Mouse (Mus musculus) midbrain, embryonic 12.5 days (tissue): ENCODE data around the gene Ctdspl. TPM values are rescaled to one million over a fixed set of nuclear protein-coding genes. Genes with fewer than 3 reads are reported as not detected.

Source experiments
- ATAC-seq: fragments of 200-750 bp; cut with Nextera tagmentation; 2 replicates; pipeline ENCODE4 v1.8.0; 2017; ENCODE audit warnings: low read depth, moderate TSS enrichment, moderate library complexity; ENCODE audit not compliant: low FRiP score
- H3K27ac ChIP-seq: fragments of 300-500 bp; sonication (generic); replicated peaks from 2 replicates; pipeline ENCODE4 v1.5.1; 2016; ENCODE audit warnings: mild to moderate bottlenecking
- H3K27me3 ChIP-seq: fragments of 300-500 bp; sonication (generic); 2 replicates; pipeline ENCODE4 v1.6.1; 2016; ENCODE audit warnings: mild to moderate bottlenecking
- H3K36me3 ChIP-seq: fragments of 300-500 bp; sonication (generic); 2 replicates; pipeline ENCODE4 v1.6.1; 2016
- H3K4me1 ChIP-seq: fragments of 300-500 bp; sonication (generic); 2 replicates; pipeline ENCODE4 v1.6.1; 2016
- H3K4me2 ChIP-seq: fragments of 300-500 bp; sonication (generic); replicated peaks from 2 replicates; pipeline ENCODE4 v1.6.1; 2016; ENCODE audit warnings: mild to moderate bottlenecking, moderate library complexity
- H3K4me3 ChIP-seq: fragments of 300-500 bp; sonication (generic); 2 replicates; pipeline ENCODE4 v1.5.1; 2016; ENCODE audit warnings: mild to moderate bottlenecking
- H3K9ac ChIP-seq: fragments of 300-500 bp; sonication (generic); replicated peaks from 2 replicates; pipeline ENCODE4 v1.6.1; 2016; ENCODE audit warnings: mild to moderate bottlenecking, moderate library complexity
- H3K9me3 ChIP-seq: fragments of 300-500 bp; sonication (generic); 2 replicates; pipeline ENCODE4 v1.6.1; 2016; ENCODE audit warnings: mild to moderate bottlenecking
- WGBS: fragments of 180-500 bp; shearing (Covaris S2); methylation state at CpG from one replicate; pipeline ENCODE4 v1.1.7; 2016; 5-methylcytosine and 5-hydroxymethylcytosine counted together
- polyA plus RNA-seq: library from polyadenylated mRNA; unstranded; fragments of >200 nt; fragmentation: Nextera tagmentation; extraction: Ambion mirVana; gene quantifications from 2 replicates; pipeline ENCODE4 v1.2.1, GENCODE M21; 2016

Gene Ctdspl
- polyA plus RNA-seq, 1 experiment from 2014 or later: 6.3 TPM

- Histone ChIP-seq H3K9me3 (no peaks in the 10 kb centered on the region), H3K4me3 (no peak overlapping the region), H3K27ac (no peak overlapping the region), H3K4me2 (no peak overlapping the region), H3K9ac (no peak overlapping the region), H3K36me3 (no peaks in the 10 kb centered on the region), H3K4me1 (no peaks in the 10 kb centered on the region), H3K27me3 (no peaks in the 10 kb centered on the region)
- 82% methylated on average over 16 of the region's 16 CpGs for WGBS
- no peak for ATAC-seq
These were observed 25.9 kb downstream of the Ctdspl start for GRCm38 (mm10) chr9:118952180-118952579.

- no peak overlapping the region for H3K27ac ChIP-seq
- H3K27me3 ChIP-seq: no peaks in the 10 kb centered on the region
- H3K4me2 ChIP-seq: no peak overlapping the region
- H3K9me3 ChIP-seq: no peaks in the 10 kb centered on the region
- H3K4me3 ChIP-seq: no peak overlapping the region
- WGBS: 91% methylated on average over 16 of the region's 16 CpGs
- no peak overlapping the region for H3K9ac ChIP-seq
- no peak for ATAC-seq
- H3K4me1 ChIP-seq: no peaks in the 10 kb centered on the region
- H3K36me3 ChIP-seq: no peaks in the 10 kb centered on the region
These were observed 27.4 kb downstream of the Ctdspl start for GRCm38 (mm10) chr9:118953465-118954194.

DNA sequence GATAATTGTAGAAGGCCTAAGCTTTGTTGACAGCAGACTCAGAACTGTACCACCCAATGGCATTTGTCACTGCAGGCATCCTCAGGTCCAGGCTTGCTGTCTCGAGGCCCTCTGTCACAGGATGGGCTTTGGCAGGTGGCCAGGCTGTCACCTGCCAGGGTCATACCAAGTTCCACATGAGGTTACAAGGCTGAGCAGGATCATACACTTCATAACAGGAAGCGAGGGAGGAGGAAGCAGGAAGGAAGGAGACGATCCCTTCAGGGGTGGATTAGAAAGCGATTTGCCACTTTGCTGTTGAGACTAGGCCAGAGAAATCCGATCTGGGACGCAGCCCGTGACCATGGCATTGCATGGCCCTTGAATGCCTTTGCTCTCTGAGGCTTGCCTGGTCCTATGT is 32.5 kb downstream of the Ctdspl start:
- Histone ChIP-seq H3K4me1 (no peaks in the 10 kb centered on the region), H3K36me3 (no peaks in the 10 kb centered on the region), H3K4me2 (no peak overlapping the region), H3K27me3 (no peaks in the 10 kb centered on the region), H3K9ac (no peak overlapping the region), H3K9me3 (no peaks in the 10 kb centered on the region), H3K27ac (no peak overlapping the region), H3K4me3 (no peak overlapping the region)
- 88% methylated on average over 7 of the region's 7 CpGs for WGBS
- no peak for ATAC-seq

DNA sequence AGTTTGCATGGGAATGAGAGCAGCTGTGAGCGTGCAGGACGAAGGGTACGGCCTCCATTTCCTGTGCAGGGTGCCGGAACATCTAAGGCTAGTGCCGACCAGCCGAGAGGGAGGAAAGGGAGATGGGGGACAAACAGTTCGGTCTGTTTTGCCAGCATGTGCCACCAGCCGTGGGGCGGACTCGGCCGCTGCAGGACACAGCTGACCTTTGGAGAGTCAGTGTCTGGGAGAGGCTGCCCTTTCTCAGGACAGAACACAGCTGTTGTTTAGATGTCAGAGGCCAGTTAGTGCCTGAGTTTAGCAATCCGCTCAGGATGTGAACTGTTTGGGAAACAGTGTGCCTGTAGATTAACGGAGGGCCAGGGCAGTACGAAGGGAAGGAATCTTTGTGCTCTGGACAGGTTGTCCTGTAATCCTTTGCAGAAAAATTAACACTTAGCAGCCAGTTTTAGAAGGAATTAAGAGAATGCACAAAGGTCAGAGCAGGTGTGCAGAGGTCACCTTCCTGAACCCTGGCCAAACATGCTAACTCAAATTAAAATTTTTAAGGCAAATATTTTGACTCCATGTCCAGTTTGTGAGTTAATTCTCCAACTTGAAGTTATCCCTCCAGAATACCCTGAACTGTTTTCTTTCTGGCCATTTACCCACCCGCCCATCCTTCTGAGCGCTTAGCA is 34.3 kb downstream of the Ctdspl start:
- Histone ChIP-seq H3K9ac (no peak overlapping the region), H3K4me1 (no peaks in the 10 kb centered on the region), H3K9me3 (no peaks in the 10 kb centered on the region), H3K36me3 (no peaks in the 10 kb centered on the region), H3K27ac (no peak overlapping the region), H3K4me3 (no peak overlapping the region), H3K27me3 (no peaks in the 10 kb centered on the region), H3K4me2 (no peak overlapping the region)
- no peak for ATAC-seq
- 68% methylated on average over 16 of the region's 16 CpGs for WGBS

GRCm38 (mm10) chr9:118963149-118963548 is 36.9 kb downstream of the Ctdspl start:
- Histone ChIP-seq H3K36me3 (0 out of 2 replicates have a peak, but pooled peaks cover 4% of the 10 kb centered on the region), H3K9me3 (peaks cover 5% of the 10 kb centered on the region; the same call in 1 of the 2 replicates), H3K27ac (no peak overlapping the region), H3K4me1 (no peaks in the 10 kb centered on the region), H3K9ac (no peak overlapping the region), H3K4me3 (no peak overlapping the region), H3K4me2 (no peak overlapping the region), H3K27me3 (no peaks in the 10 kb centered on the region)
- ATAC-seq: no peak
- WGBS: 81% methylated on average over 9 of the region's 9 CpGs

DNA sequence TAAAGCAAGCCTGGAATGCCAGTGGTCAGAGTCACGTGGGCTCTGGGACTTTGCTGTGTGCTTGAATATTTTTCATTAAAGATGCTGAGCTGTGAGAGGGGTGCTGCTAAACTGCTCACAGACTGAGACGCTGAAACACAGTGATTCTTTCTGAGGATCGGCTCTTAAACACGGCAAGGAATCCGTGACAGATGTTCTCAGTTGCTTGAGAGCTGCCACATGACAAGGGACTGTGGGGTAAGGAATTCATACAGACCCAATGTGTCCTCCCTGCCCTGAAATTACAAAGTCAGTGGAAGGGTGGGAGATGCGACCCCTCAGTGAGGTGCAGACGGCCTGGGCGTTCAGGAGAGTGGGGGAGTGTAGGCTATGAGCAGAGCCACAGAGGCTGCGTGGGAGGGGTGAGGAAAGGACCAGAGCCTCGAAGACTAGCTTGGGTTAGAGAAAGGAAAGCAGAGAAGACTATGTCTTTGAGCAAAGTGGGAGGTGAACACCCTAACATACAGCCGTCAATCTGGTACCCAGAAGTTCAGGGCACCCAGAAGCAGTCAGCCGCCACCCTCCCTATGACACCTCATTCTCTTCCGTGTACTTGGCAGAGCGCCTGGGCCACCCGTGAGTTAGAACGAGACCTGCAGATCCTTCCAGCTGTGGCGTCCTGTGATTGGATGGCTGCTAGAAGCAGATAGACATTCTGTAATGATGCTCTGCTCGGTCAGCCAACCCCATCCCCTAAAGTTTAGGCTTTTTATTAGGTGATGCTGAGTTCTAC is 38.2 kb downstream of the Ctdspl start:
- Histone ChIP-seq H3K27me3 (no peaks in the 10 kb centered on the region), H3K4me1 (no peaks in the 10 kb centered on the region), H3K4me2 (no peak overlapping the region), H3K9ac (no peak overlapping the region), H3K9me3 (peaks cover 5% of the 10 kb centered on the region; the same call in 1 of the 2 replicates), H3K4me3 (no peak overlapping the region), H3K27ac (no peak overlapping the region), H3K36me3 (0 out of 2 replicates have a peak, but pooled peaks cover 4% of the 10 kb centered on the region)
- no peak for ATAC-seq
- WGBS: 79% methylated on average over 18 of the region's 18 CpGs

DNA sequence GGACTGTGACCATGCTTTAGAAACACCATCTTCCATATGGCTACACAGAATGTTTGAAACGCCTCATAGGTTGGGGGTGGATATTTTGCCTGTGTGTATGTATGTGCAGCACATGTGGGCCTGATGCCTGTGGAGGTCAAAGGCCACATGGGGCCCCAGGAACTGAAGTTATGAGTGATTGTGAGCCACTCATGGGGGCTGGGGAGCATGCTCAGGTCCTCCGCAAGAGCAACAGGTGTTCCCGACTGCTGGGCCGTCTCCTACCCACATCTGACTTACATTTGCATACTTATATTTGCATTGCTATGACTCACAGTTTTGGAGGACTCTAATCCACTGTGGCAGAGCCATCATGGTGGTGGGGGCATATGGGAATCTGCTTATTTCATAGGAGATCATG is 43.6 kb downstream of the Ctdspl start:
- WGBS: 91% methylated on average over 4 of the region's 4 CpGs
- H3K36me3 ChIP-seq: 0 out of 2 replicates have a peak, but pooled peaks cover 4% of the 10 kb centered on the region
- H3K4me1 ChIP-seq: peaks cover 12% of the 10 kb centered on the region
- no peaks in the 10 kb centered on the region for H3K27me3 ChIP-seq
- H3K4me3 ChIP-seq: no peak overlapping the region
- H3K4me2 ChIP-seq: no peak overlapping the region
- ATAC-seq: no peak
- H3K9me3 ChIP-seq: peaks cover 5% of the 10 kb centered on the region; the same call in 1 of the 2 replicates
- H3K27ac ChIP-seq: no peak overlapping the region
- H3K9ac ChIP-seq: no peak overlapping the region

- Histone ChIP-seq H3K27me3 (no peaks in the 10 kb centered on the region), H3K4me1 (peaks cover 27% of the 10 kb centered on the region), H3K36me3 (no peaks in the 10 kb centered on the region), H3K4me2 (no peak overlapping the region), H3K9ac (no peak overlapping the region), H3K27ac (no peak overlapping the region), H3K9me3 (no peaks in the 10 kb centered on the region), H3K4me3 (no peak overlapping the region)
- no peak for ATAC-seq
- 80% methylated on average over 7 of the region's 7 CpGs for WGBS
These were observed 46.8 kb downstream of the Ctdspl start for GRCm38 (mm10) chr9:118973028-118973427.

- no peak overlapping the region for H3K27ac ChIP-seq
- no peak overlapping the region for H3K4me3 ChIP-seq
- H3K27me3 ChIP-seq: no peaks in the 10 kb centered on the region
- no peak overlapping the region for H3K9ac ChIP-seq
- no peaks in the 10 kb centered on the region for H3K36me3 ChIP-seq
- 90% methylated on average over 5 of the region's 5 CpGs for WGBS
- peaks cover 29% of the 10 kb centered on the region for H3K4me1 ChIP-seq
- ATAC-seq: no peak
- H3K9me3 ChIP-seq: no peaks in the 10 kb centered on the region
- no peak overlapping the region for H3K4me2 ChIP-seq
These were observed 47.3 kb downstream of the Ctdspl start for GRCm38 (mm10) chr9:118973566-118973965.

DNA sequence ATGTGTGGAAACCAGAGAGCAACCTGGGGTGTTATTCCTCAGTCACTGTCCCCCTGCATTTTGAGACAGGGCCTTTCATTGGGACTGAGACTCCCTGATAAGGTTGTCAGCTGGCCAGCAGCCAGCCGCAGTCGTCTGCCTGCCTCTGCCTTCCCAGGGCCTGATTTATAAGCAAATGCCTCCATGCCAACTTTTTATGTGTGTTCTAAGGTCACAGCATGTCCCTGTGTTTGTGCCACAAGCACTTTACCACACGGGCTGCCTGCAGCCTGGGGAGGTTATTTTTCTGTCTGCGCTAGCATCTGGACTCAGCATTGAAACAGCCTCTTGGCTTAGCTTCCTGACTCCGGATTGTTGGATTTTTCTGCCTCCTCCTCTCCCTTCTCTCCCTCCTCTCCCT is 47.9 kb downstream of the Ctdspl start:
- Histone ChIP-seq H3K27ac (no peak overlapping the region), H3K9ac (no peak overlapping the region), H3K4me2 (no peak overlapping the region), H3K4me1 (peaks cover 29% of the 10 kb centered on the region), H3K4me3 (no peak overlapping the region), H3K36me3 (no peaks in the 10 kb centered on the region), H3K27me3 (no peaks in the 10 kb centered on the region), H3K9me3 (no peaks in the 10 kb centered on the region)
- ATAC-seq: no peak
- 50% methylated on average over 5 of the region's 5 CpGs for WGBS

DNA sequence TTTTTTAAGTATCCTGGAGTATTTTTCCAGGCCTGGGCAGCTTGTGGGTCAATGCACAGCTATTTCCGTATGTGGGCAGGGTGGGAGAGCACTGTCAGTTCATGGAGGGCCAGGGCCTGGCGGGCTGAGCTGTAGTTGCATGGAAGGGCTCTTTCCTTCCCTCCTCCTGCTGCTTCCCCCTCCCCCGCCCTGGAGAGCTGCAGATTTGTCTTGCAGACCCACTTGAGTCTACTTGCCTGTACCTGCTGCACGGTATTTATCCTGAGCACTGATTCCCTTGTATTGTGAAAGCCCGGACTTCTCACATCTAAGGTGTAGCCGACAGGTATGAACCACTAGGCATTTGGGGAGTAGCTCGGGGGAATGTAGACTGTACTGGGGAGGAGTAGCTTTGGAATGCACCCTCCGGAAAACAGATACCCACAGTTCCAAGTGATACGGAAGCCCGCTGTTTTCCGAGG is 49.0 kb downstream of the Ctdspl start:
- no peak overlapping the region for H3K4me2 ChIP-seq
- H3K4me1 ChIP-seq: peaks cover 34% of the 10 kb centered on the region
- no peak overlapping the region for H3K9ac ChIP-seq
- ATAC-seq: no peak
- no peaks in the 10 kb centered on the region for H3K9me3 ChIP-seq
- H3K36me3 ChIP-seq: no peaks in the 10 kb centered on the region
- 61% methylated on average over 11 of the region's 11 CpGs for WGBS
- H3K27me3 ChIP-seq: no peaks in the 10 kb centered on the region
- no peak overlapping the region for H3K4me3 ChIP-seq
- H3K27ac ChIP-seq: no peak overlapping the region

DNA sequence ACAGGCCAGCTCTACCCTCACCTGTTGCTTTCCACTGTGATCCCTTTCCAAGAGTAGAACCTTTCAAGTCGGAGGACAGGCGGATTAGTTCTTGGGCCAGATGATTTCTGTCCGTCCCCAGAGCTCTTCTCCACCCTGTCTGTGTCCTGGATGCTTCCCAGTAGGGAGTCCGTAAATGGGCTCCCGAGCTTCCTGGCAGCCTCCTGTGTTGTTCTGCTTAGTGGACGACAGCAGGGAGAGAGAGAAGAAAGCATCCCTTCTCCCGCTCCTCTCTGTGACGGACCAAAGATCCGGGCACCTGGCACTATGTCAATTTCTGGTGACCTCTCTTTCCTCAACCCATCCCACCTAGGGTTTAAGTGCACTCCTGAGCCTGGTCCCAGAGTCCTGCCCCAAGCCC is 49.5 kb downstream of the Ctdspl start:
- Histone ChIP-seq H3K4me3 (no peak overlapping the region), H3K4me1 (peaks cover 39% of the 10 kb centered on the region), H3K36me3 (no peaks in the 10 kb centered on the region), H3K27me3 (no peaks in the 10 kb centered on the region), H3K9me3 (no peaks in the 10 kb centered on the region), H3K27ac (no peak overlapping the region), H3K9ac (no peak overlapping the region), H3K4me2 (no peak overlapping the region)
- no peak for ATAC-seq
- 65% methylated on average over 8 of the region's 9 CpGs for WGBS
